Mouse (Mus musculus): ENCODE data around the gene Ttc7b.

GRCm38 (mm10) chr12:100353075-100353782 lies 167.4 kb downstream of the Ttc7b start:
- TF ChIP-seq CTCF (IDR thresholded peaks at IDR 0.05; ENCODE audit: low read depth, low read length), result no peak
- no peak for TF ChIP-seq POLR2A (IDR thresholded peaks at IDR 0.05; ENCODE audit: extremely low read depth, insufficient read depth, low read length)
